Mouse (Mus musculus): ENCODE data around the gene Zfp956.

Gene Zfp956

DNA sequence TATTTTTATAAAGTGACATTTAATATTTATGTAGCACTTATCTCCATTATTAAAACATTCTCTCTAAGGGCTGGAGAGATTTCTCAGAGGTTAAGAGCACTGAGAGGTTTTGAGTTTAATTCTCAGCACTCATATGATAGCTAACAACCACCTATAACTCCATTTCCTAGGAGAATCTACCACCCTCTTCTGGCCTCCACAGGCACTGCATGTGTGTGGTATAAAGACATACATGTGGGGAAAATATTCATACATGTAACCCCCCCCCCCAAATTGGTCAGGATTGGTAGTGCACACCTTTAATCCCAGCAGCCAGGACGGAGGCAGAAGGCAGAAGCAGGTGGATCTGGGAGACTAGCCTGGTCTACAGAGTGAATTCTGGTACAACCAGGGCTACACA, 21.4 kb downstream of the Zfp956 start:
- DNase-seq, result no peak

DNA sequence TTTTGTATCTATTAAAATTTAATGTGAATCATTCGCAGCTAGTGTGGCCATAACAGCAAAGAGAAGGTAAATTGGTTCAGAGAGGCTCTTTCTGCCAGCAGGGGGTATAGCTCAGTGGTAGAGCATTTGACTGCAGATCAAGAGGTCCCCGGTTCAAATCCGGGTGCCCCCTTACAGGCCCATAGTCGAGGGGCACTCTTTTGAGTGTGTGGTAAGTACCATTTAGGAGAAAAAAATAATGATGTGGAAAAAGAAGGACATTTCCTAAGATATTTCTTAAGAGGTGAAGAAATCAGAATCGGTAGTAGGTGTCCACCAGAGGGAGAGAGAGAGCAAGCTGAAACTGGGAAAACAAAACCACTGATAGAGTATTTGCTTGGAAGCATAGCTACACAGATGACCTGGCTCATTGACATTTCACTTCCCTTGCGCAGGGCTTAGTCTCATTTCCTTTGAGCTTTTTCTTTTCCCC, 25.7 kb downstream of the Zfp956 start:
- peak; percentile 85 to 88 for DNase-seq

DNA sequence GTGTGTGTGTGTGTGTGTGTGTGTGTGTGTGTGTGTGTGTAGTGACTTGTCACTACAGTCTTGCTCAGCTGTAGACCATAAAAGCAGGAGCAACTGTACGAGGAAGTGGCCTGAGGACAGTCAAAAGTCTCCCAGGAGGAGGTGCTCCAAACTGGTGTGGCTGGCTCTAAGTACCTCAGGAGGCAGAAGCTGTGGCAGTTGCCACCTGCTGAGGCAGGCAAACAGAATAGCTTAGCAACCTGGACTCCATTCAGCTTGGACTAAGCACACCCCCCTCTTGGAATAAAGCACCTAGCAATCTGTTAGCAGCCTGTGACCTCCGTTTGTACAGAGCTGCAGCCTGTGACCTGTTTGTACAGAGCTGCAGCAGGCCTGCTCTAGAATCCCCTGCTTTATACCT, 30.7 kb downstream of the Zfp956 start:
- DNase-seq, result peak; percentile 26 to 56

DNA sequence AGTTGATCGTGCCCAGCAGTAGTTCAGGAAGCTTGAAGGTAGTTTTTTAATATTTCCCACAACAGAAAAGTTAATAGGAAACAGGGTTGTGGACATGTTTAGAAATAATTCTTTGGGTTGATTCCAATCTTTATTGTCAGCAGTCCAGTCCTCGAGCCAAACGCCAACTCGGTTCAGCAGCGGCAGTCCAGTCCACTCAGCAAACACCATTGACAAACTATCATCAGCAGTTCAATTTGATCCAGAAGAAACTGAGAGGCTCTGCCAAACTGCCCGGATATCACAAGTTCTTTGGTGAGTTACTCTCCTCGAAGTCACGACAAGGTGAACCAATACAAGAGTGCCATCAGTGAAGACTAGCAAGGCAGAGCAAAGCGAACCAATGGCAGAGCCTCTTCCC, 42.5 kb downstream of the Zfp956 start:
- DNase-seq, result no peak

DNA sequence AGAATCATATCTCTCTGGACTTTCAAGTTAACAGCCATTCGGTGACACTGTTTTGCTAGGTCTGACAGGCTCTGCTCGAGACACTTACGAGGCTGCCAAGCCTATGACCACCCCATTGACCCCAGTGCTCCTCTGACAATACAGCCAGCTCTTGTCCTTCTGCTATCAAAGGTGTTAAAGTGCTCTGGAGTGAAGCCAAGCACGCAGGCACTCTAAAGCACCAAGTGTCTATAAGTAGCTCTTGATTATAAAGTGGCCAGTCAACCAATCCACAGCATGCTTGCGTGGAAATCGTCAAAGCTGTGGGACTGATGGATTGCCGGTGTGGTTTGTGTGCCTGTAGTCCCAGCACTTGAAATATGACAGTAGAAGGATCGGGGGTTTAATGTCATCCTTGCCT, 57.5 kb downstream of the Zfp956 start:
- peak; percentile 82 to 84 for DNase-seq

Data from lung, adult 18-20 months (tissue).